Mouse (Mus musculus) bone marrow, adult 2 months (tissue): ENCODE measurements around the gene Gcfc2. TPM values are rescaled to one million over a fixed set of nuclear protein-coding genes. Genes with fewer than 3 reads are reported as not detected.

Source experiments
- H3K27ac ChIP-seq: fragments of 200-500 bp; 2 replicates; pipeline ENCODE4 v1.5.1; 2012; ENCODE audit warnings: low read depth, mild to moderate bottlenecking, control low read depth, inconsistent platforms, low read length; ENCODE audit not compliant: control insufficient read depth, poor library complexity, insufficient read depth
- H3K4me1 ChIP-seq: fragments of 200-500 bp; 2 replicates; pipeline ENCODE4 v1.6.1; 2011; ENCODE audit warnings: low read length; ENCODE audit not compliant: control insufficient read depth, insufficient read depth
- H3K4me3 ChIP-seq: fragments of 200-500 bp; replicated peaks from 2 replicates; pipeline ENCODE3; 2011; ENCODE audit warnings: mild to moderate bottlenecking, low read depth, low read length, control low read depth; ENCODE audit not compliant: control insufficient read depth
- CTCF ChIP-seq: fragments of 200-500 bp; IDR thresholded peaks from 2 replicates; pipeline ENCODE4 v1.5.1; 2011; ENCODE audit warnings: low read length, control low read depth; ENCODE audit not compliant: control insufficient read depth, insufficient read depth
- POLR2A ChIP-seq: fragments of 200-500 bp; IDR thresholded peaks from 2 replicates; pipeline ENCODE4 v1.6.1; 2011; ENCODE audit warnings: low read depth, mild to moderate bottlenecking, control low read depth, low read length, borderline replicate concordance; ENCODE audit not compliant: control insufficient read depth
- WGBS: fragments of 180-500 bp; shearing (Covaris S2); methylation state at CpG from one replicate; pipeline ENCODE4 v1.1.7; 2018; 5-methylcytosine and 5-hydroxymethylcytosine counted together
- polyA plus RNA-seq: library from polyadenylated mRNA; stranded (reverse); fragments of >200 nt; gene quantifications from 2 replicates; pipeline ENCODE4 v1.2.4, GENCODE M21; 2011; ENCODE audit warnings: low replicate concordance; ENCODE audit not compliant: missing spikeins, insufficient read depth, insufficient read length

The Gcfc2 gene
- polyA plus RNA-seq, 1 experiment = 5.0 TPM

DNA sequence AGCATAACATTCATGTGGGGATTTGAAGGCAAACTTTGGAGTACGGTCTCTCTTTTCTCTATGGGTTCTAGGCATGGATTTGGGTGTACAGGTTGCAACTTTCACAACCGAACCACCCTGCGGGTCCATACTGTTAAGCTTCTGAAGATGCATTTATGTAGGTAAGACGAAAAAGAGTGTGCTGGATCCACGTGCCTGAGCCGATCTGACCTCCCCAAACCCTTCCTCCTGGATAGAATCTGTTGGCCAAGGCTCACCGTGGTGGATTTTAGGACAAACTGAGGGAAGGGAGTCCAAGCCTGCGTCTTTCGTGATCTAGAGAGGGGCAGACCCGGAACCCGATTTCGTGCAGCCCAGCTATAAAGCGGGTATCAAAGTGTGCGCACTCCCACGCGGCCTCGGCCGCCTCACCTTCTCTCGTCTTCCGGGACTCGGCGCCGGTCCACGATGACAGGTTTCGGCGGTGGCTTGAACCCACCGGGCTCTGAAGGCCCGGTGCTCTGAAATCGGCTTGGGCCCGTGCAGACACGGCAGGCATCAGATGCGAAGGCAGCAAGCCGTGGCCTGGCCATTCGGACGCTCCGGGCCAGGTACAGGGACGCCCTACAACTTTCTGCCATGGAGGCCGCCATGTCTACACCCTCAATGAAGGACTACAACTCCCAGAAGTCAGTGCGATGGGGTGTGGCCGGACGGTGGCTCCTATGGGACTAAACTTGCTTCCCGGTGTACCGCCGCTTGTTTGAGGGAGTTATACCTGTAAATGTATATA is 42.0 kb downstream of the Gcfc2 start, which contains the start of gene Mrpl19:
Gene Mrpl19 (minus strand): TSS at position 663 of the 772 bp plus-strand sequence.
- no peak for TF ChIP-seq CTCF
- TF ChIP-seq POLR2A = 0 out of 2 replicates have a peak, but pooled peaks have one; percentile 43
- under 1% methylated on average over 44 of the region's 44 CpGs for WGBS

DNA sequence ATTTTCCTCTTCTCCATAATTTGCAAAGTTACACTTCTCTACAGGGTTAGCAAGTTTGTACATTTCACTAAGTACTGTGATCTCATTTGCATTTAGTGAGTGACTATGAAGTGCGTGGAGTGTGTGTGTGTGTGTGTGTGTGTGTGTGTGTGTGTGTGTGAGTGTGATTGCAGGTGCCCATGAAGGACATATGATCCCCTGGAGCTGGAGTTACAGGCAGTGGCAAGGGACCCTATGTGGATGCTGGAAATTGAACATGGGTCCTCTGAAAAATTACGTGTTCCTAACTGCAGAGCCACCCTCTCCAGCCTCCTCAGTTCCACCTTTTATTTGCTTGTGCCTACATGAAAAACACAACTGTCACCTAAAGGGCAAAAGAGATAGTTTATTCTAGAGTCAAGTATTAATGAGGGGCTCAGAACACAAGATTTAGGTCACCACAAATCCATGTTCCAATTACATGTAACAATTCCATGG is 42.6 kb downstream of the Gcfc2 start:
- Histone ChIP-seq H3K4me3 (no peak overlapping the region), H3K27ac (no peak overlapping the region), H3K4me1 (no peaks in the 10 kb centered on the region; the same call in 1 of the 2 replicates)
- TF ChIP-seq CTCF = no peak
- TF ChIP-seq POLR2A = no peak
- 56% methylated on average over 2 of the region's 2 CpGs for WGBS

More for the DNA sequence above, 42.0 kb downstream of the Gcfc2 start, which contains the start of gene Mrpl19:
- Histone ChIP-seq H3K27ac (peak within 1 kb of the TSS; percentile 30; the same call in 1 of the 2 replicates), H3K4me1 (no peaks in the 10 kb centered on the region; the same call in 1 of the 2 replicates), H3K4me3 (peak within 1 kb of the TSS; percentile 95)

DNA sequence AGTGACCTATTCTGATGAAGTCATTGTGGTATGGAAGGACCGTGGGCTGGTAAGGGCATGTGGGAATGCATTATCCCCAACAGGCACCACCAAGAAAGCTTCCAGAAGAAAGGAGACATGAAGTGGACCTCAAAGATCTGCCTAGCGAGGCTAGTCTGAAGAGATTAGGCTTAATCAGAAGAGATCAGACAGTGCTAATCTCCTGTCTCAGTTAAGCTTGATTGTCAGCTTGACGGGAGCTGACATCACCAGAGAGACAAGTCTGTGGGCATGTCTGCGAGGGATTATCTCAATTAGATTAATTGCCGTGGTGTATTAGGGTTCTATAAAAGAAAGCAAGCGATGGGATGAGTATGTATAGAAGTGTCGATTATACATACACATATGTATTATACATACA is 47.7 kb downstream of the Gcfc2 start:
- H3K27ac ChIP-seq = no peak overlapping the region
- TF ChIP-seq POLR2A = no peak
- no peak for TF ChIP-seq CTCF
- WGBS = 81% methylated on average over 7 of the region's 7 CpGs
- no peak overlapping the region for H3K4me3 ChIP-seq
- H3K4me1 ChIP-seq = no peaks in the 10 kb centered on the region

DNA sequence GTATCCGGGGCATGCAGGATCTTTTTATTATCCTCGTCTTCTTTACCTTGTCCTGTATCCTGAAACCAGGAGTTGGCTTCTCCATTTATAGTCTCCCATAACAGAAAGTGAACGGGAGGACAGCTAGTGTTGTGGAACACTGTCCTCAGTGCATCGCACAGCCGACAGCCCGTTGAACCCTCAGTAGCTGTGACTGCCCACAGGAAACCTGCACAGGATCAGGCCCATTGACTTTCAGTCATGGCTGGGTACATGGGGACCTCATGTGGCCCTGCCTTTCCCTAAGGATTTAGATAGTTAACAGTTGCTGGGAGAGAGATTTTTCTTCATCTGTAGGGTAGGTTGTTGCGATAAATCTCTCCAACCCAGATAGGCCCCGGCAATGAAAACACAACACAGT is 49.1 kb downstream of the Gcfc2 start:
- H3K4me3 ChIP-seq = no peak overlapping the region
- H3K4me1 ChIP-seq = no peaks in the 10 kb centered on the region
- H3K27ac ChIP-seq = no peak overlapping the region
- TF ChIP-seq POLR2A = no peak
- 83% methylated on average over 8 of the region's 8 CpGs for whole genome bisulfite sequencing

DNA sequence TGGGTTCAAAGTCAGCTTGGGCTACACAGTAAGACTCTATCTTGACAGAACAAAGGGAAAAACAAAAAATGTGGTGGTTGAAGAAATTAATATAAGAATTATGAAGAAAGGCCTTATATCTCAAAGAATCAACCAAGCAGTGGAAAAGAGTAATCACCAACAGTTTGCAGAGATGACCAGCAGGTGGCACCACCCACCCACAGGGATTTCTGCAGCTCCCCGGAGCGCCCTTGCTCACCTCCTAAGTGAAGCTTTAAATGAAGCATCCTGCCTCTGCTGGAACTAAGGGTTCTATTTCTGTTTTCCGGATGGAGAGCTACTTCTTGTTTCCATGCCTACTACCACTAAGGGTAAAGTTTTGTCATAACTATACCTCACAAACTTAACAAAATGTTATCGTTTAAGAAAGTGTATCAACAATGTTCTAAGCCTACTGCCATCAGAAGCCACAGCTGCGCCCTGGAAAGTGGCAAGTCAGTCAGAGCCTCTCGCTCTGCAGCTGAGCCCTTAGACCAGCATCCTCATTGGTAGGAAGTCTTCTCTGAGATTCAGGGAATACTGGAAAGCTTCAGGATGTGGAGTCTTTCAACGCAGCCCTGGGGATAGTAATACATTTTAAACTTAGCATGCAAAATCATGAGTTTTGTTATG is 52.6 kb downstream of the Gcfc2 start:
- peak; percentile 78 for TF ChIP-seq CTCF
- no peak for TF ChIP-seq POLR2A
- no peak overlapping the region for H3K27ac ChIP-seq

DNA sequence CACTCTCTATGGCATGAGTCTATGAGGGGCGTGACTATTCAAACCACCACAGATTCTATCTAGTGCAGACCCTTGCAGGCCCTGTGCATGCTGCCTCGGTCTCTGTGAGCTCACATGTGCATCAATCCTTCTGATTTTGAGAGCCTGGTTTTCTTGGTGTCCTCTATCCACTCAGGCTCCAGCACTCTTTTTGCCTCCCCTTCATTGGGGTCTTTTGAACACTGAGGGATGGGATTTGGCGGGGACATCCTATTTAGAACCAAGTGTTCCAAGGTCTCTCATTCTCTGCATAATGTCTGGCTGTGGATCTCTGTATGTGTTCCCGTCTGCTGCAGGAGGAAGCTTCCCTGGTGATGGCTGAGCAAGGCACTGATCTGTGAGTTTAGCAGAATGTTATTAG is 55.8 kb downstream of the Gcfc2 start:
- TF ChIP-seq CTCF (no peak), POLR2A (no peak)
- Histone ChIP-seq H3K4me1 (no peaks in the 10 kb centered on the region), H3K4me3 (no peak overlapping the region), H3K27ac (no peak overlapping the region)
- 74% methylated on average over 4 of the region's 4 CpGs for WGBS

More for the DNA sequence above, 52.6 kb downstream of the Gcfc2 start:
- Histone ChIP-seq H3K4me3 (no peak overlapping the region), H3K4me1 (no peaks in the 10 kb centered on the region)
- 27% methylated on average over 7 of the region's 7 CpGs for WGBS

DNA sequence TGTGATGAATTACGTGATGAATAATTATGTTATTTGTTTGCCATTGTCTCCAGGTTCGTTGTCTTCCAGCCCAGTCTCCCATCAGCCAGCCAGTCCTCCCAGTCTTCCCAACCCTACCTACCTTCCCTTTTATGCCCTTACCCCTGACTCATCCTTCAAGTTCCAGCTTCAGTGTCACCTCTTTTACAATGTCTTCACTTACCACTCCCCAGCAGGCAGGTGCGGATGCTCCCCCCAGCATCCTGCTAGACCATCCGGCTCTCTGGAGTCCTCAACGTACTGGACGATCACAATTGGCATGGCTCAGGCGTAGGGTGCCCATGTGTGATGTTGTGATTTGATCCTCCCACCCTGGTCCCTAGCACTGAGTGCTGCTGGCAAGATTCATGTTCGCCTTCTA is 62.7 kb downstream of the Gcfc2 start:
- Histone ChIP-seq H3K4me3 (no peak overlapping the region), H3K4me1 (peaks cover 2% of the 10 kb centered on the region; the same call in 1 of the 2 replicates), H3K27ac (no peak overlapping the region)
- WGBS = 76% methylated on average over 8 of the region's 8 CpGs
- TF ChIP-seq CTCF (no peak), POLR2A (no peak)

DNA sequence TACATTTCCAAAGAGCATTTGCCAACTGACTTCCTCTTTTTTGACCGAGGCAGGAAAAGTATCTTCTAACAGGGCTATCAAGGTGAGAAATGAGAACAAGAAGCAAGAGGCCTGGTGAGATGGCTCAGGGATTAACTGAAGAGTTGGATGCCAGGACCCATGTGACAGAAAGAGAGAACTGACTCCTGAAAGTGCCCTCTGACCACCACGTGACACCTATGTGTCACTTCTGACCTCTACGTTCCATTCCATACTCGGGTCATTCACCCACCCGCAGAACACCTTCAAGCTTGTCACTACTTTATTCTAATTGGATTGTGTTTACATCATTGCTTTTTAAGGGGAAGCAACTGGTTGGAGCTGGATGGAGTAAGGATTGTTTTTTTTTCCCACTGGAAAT is 63.1 kb downstream of the Gcfc2 start:
- 37% methylated on average over 5 of the region's 5 CpGs for whole genome bisulfite sequencing
- H3K27ac ChIP-seq = no peak overlapping the region
- TF ChIP-seq CTCF (no peak), POLR2A (no peak)
- H3K4me1 ChIP-seq = peaks cover 2% of the 10 kb centered on the region; the same call in 1 of the 2 replicates
- H3K4me3 ChIP-seq = no peak overlapping the region
